Mouse (Mus musculus) gastrocnemius, postnatal 36 days (tissue): ENCODE results near the gene Ociad1. TPM values are rescaled to one million over a fixed set of nuclear protein-coding genes. Genes with fewer than 3 reads are reported as not detected.
"Not testable (repeated sequence)": the region's sequence is repeated elsewhere in the genome, so short reads cannot be mapped to it uniquely, and the experiment has no call there.

Experiments used
- DNase-seq, 2 experiments: peaks; one replicate each; pipeline ENCODE4 v3.0.0; 2022
- intact Hi-C: fragments of 180-260 bp; cut with DNase I; formaldehyde crosslinking; loops from one replicate; pipeline ENCODE4 v1.15.1; 2025
- total RNA-seq, 2 experiments: library from RNA; stranded (reverse); gene quantifications; 2 replicates each; pipeline ENCODE4 v1.2.3; 2021

Gene Ociad1
- total RNA-seq, 2 experiments from 2014 or later, result 134 to 143 TPM

DNA sequence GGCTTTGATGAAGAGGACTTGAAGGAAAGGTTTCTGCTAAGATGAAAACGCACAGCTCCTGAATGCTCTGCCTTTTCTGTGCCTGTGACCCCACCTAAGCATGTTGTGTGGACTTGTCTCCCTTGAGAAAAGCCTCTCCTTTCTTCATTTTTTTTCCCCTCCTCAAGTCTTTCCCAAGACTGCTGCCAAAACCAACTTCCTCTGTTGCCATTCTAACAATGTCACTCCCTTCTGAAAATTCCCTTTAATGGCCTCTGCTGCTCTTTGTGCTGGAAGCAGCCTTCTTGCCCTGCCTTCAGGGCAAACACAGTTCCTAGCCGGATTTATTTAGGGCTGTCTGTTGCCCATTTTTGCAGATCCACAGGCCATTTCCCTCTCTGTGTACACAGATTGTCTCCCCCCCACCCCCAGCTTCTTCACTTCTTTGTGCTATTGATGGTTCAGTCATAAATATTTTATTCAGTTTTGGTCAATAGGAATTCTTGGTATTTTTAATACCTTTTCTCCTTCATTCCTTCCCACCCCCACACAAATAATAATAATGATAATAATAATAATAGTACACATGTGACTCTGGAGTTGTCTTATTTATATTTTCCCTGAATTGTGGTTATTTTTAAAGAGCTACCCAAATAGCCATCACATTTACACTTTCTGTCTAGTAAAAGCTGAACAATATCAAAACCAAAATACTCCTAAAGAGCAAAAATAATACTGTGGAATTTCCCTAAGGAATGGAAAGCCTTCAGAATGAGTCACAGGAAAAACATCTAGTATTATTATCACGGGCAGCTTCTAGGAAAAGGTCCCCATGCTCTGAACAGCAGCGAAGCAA is 12.6 kb upstream of the Ociad1 start:
- no peak for DNase-seq
- intact Hi-C loops, result no loop called here

- intact Hi-C loops, result no loop called here
- DNase-seq, result no peak
Observed at GRCm38 (mm10) chr5:73280567-73280850, 12.1 kb upstream of the Ociad1 start.

DNA sequence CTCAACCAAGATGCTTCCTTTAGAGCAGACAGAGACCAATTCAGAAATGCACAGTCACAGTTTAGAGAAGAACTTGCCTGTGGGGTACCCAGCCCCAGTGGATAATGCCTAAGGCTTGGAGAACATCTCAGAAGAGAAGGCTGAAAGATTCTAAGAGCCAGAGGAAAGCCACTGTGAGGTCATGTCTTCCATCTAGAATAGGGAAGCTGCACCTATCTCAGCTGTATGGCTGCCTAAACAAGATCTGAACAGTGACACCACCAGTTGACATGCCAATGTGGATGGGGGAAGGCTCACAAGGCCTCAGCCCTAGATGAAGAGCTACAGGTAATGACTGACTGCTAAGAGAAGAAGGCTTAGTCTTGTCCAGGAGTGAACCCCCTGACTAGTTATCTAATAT is 8.5 kb upstream of the Ociad1 start:
- intact Hi-C loops, result no loop called here
- no peak for DNase-seq

- intact Hi-C loops, result no loop called here
Observed at GRCm38 (mm10) chr5:73285470-73285978, 7.1 kb upstream of the Ociad1 start.

DNA sequence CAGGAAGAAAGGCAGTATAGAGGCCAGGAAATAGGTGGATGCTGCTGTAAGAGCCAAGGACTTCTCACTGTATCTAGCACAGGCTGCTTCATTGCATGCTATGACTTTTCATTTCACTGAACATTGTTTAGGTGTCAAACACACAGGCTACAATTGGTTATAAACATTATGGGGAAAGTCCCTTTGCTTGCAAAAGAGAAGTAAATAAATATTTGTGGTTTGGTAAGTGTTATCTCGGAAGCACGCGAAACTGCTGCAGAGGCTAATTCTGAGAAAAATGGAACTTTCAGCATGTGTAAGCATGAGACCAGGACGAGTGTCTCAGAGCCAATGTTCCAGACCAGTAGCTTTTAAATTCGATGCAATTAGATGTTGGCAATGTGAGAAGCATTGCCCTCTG is 6.0 kb upstream of the Ociad1 start:
- intact Hi-C loops, result no loop called here
- no peak for DNase-seq

More at GRCm38 (mm10) chr5:73285470-73285978, 7.1 kb upstream of the Ociad1 start:
- DNase-seq, result no peak

- intact Hi-C loops, result loop anchor here (5.0 kb wide), 2 partner anchors 33 to 92 kb away; partner anchors contain the start of gene Fryl
- no peak for DNase-seq
Observed at GRCm38 (mm10) chr5:73289900-73290299, 2.7 kb upstream of the Ociad1 start.

- DNase-seq, result no peak
- intact Hi-C loops, result loop anchor here (5.0 kb wide), 2 partner anchors 36 to 89 kb away; partner anchors contain the start of gene Fryl
Observed at GRCm38 (mm10) chr5:73293458-73293827, 859 bp downstream of the Ociad1 start.

DNA sequence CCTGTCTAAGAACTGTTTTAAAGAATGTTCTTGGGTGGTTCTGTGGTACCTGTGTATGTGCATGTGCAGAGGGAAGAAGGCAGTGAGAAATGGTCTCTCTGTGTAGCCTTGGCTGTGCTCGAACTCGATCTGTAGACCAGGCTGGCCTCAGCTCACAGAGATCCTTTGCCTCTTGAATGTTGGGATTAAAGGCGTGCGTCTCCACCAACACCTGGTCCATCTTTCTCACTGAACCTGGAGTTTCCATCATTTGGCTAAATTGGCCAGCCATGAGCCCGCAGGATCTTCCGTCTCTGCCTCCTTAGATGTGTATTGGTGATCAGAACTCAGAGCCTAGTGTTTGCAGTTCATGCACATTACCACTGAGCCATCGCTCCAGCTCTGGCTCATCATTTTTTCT is 2.4 kb downstream of the Ociad1 start:
- intact Hi-C loops, result no loop called here
- no peak for DNase-seq

GRCm38 (mm10) chr5:73295916-73296315 is 3.3 kb downstream of the Ociad1 start:
- intact Hi-C loops, result no loop called here
- DNase-seq, result no peak

- no peak for DNase-seq
- intact Hi-C loops, result no loop called here
Observed at GRCm38 (mm10) chr5:73301601-73302307, 9.2 kb downstream of the Ociad1 start.

GRCm38 (mm10) chr5:73304507-73304906 is 11.9 kb downstream of the Ociad1 start:
- intact Hi-C loops, result no loop called here
- no peak for DNase-seq

GRCm38 (mm10) chr5:73306486-73306885 is 13.9 kb downstream of the Ociad1 start:
- DNase-seq, result no peak
- intact Hi-C loops, result no loop called here

GRCm38 (mm10) chr5:73307297-73307696 is 14.7 kb downstream of the Ociad1 start:
- intact Hi-C loops, result no loop called here
- no peak for DNase-seq

- no peak for DNase-seq
- intact Hi-C loops, result no loop called here
Observed at GRCm38 (mm10) chr5:73309496-73309895, 16.9 kb downstream of the Ociad1 start.

GRCm38 (mm10) chr5:73310401-73310800 is 17.8 kb downstream of the Ociad1 start:
- intact Hi-C loops, result loop anchor here (10.0 kb wide), 1 partner anchor 64 kb away; no protein-coding TSS in a partner anchor
- DNase-seq, result no peak

DNA sequence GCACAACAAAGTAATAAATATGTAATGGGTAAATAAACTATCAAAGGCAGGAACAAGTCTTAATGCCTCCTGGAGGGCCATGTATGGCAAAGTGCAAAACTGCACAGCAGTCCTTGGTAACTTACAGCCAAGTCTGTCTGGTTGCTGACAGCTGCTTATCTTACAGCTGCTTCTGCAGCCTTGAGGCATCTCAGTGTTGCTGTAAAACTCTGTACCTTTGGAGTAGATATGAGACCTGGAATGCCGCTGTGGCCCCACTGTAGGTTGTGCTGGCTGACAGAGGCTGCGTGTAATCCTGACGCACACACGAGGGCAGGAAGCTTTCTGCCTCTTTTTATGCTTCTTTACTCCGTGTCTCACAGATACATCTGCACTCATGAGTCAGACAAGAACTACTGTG is 18.9 kb downstream of the Ociad1 start:
- intact Hi-C loops, result loop anchor here (10.0 kb wide), 1 partner anchor 63 kb away; no protein-coding TSS in a partner anchor

GRCm38 (mm10) chr5:73313591-73313990 is 21.0 kb downstream of the Ociad1 start:
- intact Hi-C loops, result loop anchor here (10.0 kb wide), 1 partner anchor 61 kb away; no protein-coding TSS in a partner anchor
- no peak for DNase-seq

More for the DNA sequence above, 18.9 kb downstream of the Ociad1 start:
- DNase-seq, result no peak

GRCm38 (mm10) chr5:73314654-73315053 is 22.1 kb downstream of the Ociad1 start:
- no peak for DNase-seq
- intact Hi-C loops, result loop anchor here (10.0 kb wide), 1 partner anchor 60 kb away; no protein-coding TSS in a partner anchor

DNA sequence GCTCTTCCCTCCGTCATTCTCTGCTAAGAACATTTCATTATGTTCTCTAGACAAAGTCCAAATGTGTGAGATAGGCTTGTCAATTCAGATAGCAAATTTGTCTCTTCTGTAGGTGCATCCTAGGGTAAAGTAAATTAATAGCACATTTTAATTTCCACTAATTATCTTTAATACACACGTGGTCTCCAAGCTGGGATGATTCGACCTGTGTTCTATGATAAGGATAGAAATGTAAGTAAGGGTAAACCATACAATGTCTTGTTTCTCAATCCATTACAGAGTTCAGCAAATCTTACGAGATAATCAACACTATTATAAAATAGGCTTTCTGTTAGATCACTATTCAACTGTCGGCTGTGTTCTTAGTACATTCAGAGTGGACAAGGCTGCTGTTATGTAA is 26.7 kb downstream of the Ociad1 start:
- no peak for DNase-seq
- intact Hi-C loops, result loop anchor here (10.0 kb wide), 1 partner anchor 55 kb away; no protein-coding TSS in a partner anchor

DNA sequence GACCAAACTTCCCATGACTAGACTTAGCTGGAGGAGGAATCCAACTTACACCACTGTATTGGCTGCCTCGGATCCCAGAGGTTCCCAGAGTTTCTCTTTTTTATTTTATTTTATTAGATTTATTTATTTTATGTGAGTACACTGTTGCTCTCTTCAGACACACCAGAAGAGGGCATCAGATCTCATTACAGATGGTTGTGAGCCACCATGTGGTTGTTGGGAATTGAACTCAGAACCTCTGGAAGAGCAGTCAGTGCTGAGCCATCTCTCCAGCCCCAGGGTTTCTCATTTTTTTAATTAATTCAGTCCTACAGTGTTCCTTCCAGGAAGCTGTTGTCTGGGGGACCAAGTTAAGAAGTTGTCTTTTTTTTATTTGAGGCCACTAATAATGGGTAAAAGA is 30.1 kb downstream of the Ociad1 start:
- DNase-seq, intact Hi-C loops: not testable (repeated sequence)

- DNase-seq, result no peak
- intact Hi-C loops, result no loop called here
Observed at GRCm38 (mm10) chr5:73323602-73324001, 31.0 kb downstream of the Ociad1 start.
